Mouse (Mus musculus) G1E (cell line): Measurements from ENCODE around the gene Drap1.

Experiments
- CTCF ChIP-seq: IDR thresholded peaks from 2 replicates; pipeline ENCODE4 v1.5.1; 2012; ENCODE audit warnings: low read depth, low read length, inconsistent platforms, mixed read lengths
- GATA1 ChIP-seq: IDR thresholded peaks from 2 replicates; pipeline ENCODE4 v1.6.1; 2012; ENCODE audit warnings: borderline replicate concordance, low read length, inconsistent platforms, mixed read lengths
- GATA2 ChIP-seq: IDR thresholded peaks from 2 replicates; pipeline ENCODE4 v1.6.1; 2012; ENCODE audit warnings: low read depth, low read length, inconsistent platforms, borderline replicate concordance
- POLR2AphosphoS5 ChIP-seq: IDR thresholded peaks from 2 replicates; pipeline ENCODE4 v1.6.1; 2012; ENCODE audit warnings: low read depth, low read length, inconsistent platforms; ENCODE audit not compliant: insufficient replicate concordance
- TAL1 ChIP-seq: conservative IDR thresholded peaks from 2 replicates; pipeline ENCODE4 v1.6.1; 2012; ENCODE audit warnings: low read depth, low read length, inconsistent platforms, mixed read lengths

- TF ChIP-seq CTCF (no peak), TAL1 (no peak), GATA1 (no peak), POLR2AphosphoS5 (no peak), GATA2 (no peak)
These were observed 48.9 kb upstream of the Drap1 start, which contains the start of gene Efemp2 for GRCm38 (mm10) chr19:5473720-5474119.
